Mouse (Mus musculus): Measurements from ENCODE around the gene Got1.

- no peak for TF ChIP-seq EP300 (IDR thresholded peaks at IDR 0.05; ENCODE audit: insufficient read depth, low read depth, low read length)
- TF ChIP-seq POLR2A (IDR thresholded peaks at IDR 0.05; ENCODE audit: insufficient read depth, low read length): no peak
These were observed 27.0 kb downstream of the Got1 start for GRCm38 (mm10) chr19:43497440-43497839.
